Mouse (Mus musculus): ENCODE measurements around the gene Adck2. TPM values are rescaled to one million over a fixed set of nuclear protein-coding genes. Genes with fewer than 3 reads are reported as not detected.

Gene Adck2
- polyA plus RNA-seq (2017; shearing (Covaris generic)), result 40.0 TPM

GRCm38 (mm10) chr6:39573791-39574554 is at the start of gene Adck2:
Gene Adck2 (plus strand): TSS chr6:39573873.

DNA sequence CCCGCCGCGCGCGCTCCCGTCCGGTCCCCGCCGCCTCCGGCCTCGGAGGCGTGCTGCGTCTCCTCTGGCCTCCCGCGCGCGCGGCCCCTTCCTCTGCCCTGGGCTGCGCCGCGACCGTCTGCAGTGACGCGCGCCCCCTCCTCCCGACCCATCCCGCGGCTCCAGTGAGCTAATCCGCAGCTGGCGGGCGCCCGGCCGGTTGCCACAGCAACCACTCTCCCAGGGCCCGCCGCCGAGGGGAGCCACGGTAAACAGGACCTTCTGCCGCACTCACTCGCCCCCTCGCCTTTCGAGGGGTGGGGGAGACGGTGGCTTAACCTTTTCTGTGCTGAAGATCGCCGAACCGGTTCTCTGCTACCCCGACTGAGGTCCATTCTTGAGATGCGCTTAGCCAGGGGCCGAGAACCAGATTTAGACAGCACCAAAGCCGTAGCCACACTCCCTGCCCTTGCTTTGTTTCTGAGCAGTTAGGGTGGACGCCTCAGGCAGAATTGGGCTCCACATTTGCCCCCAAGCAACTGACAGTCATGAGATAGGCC is 15.9 kb upstream of the Adck2 start, which contains the start of gene Dennd2a:
TSS of gene Dennd2a (minus strand) at position 145 of the 539 bp plus-strand sequence.

DNA sequence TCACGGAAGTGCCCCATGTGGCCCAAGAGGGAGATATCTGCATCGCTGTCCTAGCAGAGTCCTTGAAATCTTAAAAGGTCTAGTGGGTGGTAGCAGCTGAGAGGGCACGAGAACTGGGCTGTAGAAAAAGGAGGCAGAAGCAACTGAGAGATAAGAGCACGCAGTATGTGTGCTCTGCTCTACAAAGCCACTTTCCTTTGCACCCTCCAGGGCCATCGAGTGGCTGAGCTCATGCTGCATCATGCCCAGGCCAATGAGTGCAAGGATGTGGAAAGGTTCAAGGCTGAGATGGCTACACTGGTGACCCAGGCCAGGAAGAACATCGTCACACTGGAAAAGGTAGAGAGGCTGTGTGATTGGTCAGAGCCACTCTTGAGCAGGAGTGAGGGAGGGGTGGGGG is 11.8 kb downstream of the Adck2 start, which contains the start of gene Gm42420:
TSS of gene Gm42420 (plus strand) at position 237 of the 400 bp plus-strand sequence.

GRCm38 (mm10) chr6:39592401-39593214 is 18.9 kb downstream of the Adck2 start, which contains the start of gene Ndufb2:
Gene Ndufb2 (plus strand): TSS chr6:39592574.

Other genes starting within 250 kb of the Adck2 start
- gene Slc37a3, start 196.2 kb upstream of the Adck2 start, polyA plus RNA-seq (2017; shearing (Covaris generic)), result 74.9 TPM
- 32.8 TPM for gene Rab19, start 192.7 kb upstream of the Adck2 start, polyA plus RNA-seq (2017; shearing (Covaris generic))
- 219 TPM for gene Mkrn1, start 153.4 kb upstream of the Adck2 start, polyA plus RNA-seq (2017; shearing (Covaris generic))
- not detected for gene Dennd2a, start 16.0 kb upstream of the Adck2 start, polyA plus RNA-seq (2017; shearing (Covaris generic))
- gene Gm42420, start 11.9 kb downstream of the Adck2 start, polyA plus RNA-seq (2017; shearing (Covaris generic)), result not detected
- gene Ndufb2, start 18.7 kb downstream of the Adck2 start, polyA plus RNA-seq (2017; shearing (Covaris generic)), result 95.5 TPM
- gene Braf, start 151.6 kb downstream of the Adck2 start, polyA plus RNA-seq (2017; shearing (Covaris generic)), result 36.1 TPM
- gene Mrps33, start 237.1 kb downstream of the Adck2 start, polyA plus RNA-seq (2017; shearing (Covaris generic)), result 63.4 TPM

Measured in effector memory CD4-positive, alpha-beta T cell, adult 5 months (primary cell).